Mouse (Mus musculus): ENCODE measurements around the gene Slco2a1. TPM values are rescaled to one million over a fixed set of nuclear protein-coding genes. Genes with fewer than 3 reads are reported as not detected.

Gene Slco2a1
- total RNA-seq, 1 experiment from 2014 or later: not detected

- ATAC-seq (replicated peaks; ENCODE audit: low read depth, poor library complexity, severe bottlenecking): no peak
Observed at GRCm38 (mm10) chr9:103112471-103113271, 124.2 kb downstream of the Slco2a1 start.

DNA sequence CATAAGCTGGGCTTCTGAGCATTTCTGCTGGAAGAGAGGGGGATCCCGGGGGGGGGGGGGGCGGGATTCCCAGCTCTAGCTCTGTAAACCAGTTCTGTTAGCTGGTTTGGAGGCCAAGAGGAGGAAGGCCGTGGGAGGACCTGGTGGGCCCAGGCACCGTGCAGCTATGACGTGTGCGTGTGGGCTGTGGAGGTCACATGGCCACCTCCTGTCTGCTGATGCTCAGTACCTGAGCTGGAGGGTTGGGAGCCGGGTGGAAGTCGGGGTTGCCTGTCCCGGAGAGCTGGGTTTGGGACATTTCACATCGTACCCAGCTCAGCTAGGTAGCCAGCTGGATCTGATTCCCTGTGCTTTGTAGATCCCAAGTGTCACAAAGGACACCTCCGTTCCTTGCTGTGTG lies 124.8 kb downstream of the Slco2a1 start:
- ATAC-seq (replicated peaks; ENCODE audit: low read depth, poor library complexity, severe bottlenecking): no peak

- ATAC-seq (replicated peaks; ENCODE audit: low read depth, poor library complexity, severe bottlenecking): no peak
Observed at GRCm38 (mm10) chr9:103114326-103114725, 125.8 kb downstream of the Slco2a1 start.

DNA sequence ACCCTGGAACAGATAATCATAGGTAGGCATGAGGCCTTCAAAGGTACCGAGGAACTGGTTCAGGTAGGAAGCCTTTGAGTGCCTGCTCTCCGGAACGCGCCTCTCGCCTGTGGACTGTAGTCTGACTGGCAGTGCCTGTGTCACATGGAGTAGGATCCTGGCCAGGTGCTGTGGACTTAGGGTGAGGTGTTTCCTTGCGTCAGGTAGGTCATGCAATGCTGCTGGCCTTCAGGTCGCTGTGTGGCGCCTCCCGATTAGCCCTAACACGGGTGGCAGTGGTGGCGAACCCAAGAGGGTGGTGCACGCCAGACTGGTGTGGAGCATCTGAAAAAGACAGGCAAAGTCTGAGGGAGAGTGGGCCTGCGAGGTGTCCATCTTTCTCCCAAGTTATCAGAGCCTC lies 126.4 kb downstream of the Slco2a1 start:
- no peak for ATAC-seq (replicated peaks; ENCODE audit: low read depth, poor library complexity, severe bottlenecking)

- no peak for ATAC-seq (replicated peaks; ENCODE audit: low read depth, poor library complexity, severe bottlenecking)
Observed at GRCm38 (mm10) chr9:103116941-103117340, 128.4 kb downstream of the Slco2a1 start.

DNA sequence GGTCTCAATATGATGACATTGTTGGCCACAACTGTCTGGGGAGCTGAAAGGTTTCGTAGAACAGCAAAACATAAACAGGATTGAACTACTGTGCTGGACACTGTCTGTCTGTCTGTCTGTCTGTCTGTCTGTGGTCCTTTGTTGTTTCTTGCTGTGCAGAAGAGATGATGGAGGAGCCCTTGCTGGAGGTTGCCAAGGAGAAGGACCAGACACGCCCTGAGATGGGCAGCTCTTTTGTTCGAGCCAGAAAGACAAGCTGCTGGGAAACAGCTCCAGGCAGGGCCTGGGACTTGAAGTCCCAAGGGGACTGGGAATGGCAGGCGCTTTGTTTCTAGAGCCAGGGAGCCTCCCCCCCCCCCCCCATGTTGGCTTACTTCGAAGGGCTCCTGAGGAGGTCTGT lies 129.0 kb downstream of the Slco2a1 start:
- no peak for ATAC-seq (replicated peaks; ENCODE audit: low read depth, poor library complexity, severe bottlenecking)

DNA sequence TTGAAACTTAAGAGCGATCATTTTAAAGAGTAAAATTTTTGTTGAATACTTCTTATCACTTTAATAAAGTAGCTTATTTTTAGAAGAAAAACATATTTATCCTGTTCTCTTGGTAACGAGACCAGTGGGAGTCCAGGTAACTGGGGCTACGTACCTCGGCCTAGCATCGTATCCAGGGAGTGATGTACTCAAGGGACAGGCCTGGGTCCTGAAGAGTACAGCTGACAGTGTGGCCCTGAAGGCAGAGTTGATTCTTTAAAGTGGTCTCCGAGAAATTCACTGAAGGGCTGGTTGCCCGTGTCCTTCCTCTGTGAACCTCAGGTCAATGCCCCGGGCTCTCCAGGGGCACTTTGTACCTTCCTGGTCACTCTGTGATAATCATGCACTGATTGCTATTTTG lies 129.4 kb downstream of the Slco2a1 start:
- no peak for ATAC-seq (replicated peaks; ENCODE audit: low read depth, poor library complexity, severe bottlenecking)

GRCm38 (mm10) chr9:103118651-103119275 lies 130.3 kb downstream of the Slco2a1 start:
- no peak for ATAC-seq (replicated peaks; ENCODE audit: low read depth, poor library complexity, severe bottlenecking)

DNA sequence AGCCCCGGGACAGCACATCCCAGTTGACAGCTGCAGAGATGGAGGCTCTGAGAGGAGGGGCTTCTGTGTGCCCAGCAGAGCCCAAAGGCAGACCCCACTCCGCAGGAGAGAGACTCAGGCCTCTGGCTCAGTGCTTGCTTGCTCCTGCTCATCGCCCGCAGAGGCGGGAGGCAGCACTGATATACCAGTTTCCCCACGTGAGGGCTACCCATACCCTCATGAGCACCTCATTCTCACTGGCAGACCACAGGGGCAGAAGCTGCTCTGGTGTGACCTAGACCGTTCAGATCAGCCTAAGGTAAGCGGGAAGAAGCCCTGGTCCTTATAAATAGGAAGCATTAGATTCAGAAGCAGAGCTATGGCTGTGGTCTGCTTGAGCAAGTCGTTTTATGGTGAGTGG lies 131.3 kb downstream of the Slco2a1 start:
- ATAC-seq (replicated peaks; ENCODE audit: low read depth, poor library complexity, severe bottlenecking): no peak

- 0 out of 2 replicates have a peak, but pooled peaks have one; percentile 22 for ATAC-seq (replicated peaks; ENCODE audit: low read depth, poor library complexity, severe bottlenecking)
Observed at GRCm38 (mm10) chr9:103120231-103120630, 131.7 kb downstream of the Slco2a1 start.

DNA sequence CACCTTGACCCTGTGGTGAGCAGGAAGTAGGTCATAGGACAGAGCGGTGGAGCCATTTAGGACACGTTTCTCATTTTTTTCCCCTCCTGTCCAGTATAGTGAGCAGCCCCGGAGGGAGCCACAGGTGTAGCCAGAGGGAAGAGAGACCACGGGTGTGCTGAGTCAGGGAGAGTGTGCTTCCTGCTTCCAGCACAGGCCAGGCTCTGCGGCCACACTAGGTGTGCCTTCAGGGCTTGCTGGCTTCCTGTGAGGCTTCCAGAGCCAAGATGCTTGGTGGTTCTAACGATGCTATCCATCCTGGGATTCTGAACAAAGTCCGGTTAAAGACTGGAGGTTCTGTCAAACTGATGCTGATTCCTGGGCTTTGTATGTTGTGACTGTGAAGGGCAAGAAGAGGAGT lies 133.0 kb downstream of the Slco2a1 start:
- ATAC-seq (replicated peaks; ENCODE audit: low read depth, poor library complexity, severe bottlenecking): no peak

DNA sequence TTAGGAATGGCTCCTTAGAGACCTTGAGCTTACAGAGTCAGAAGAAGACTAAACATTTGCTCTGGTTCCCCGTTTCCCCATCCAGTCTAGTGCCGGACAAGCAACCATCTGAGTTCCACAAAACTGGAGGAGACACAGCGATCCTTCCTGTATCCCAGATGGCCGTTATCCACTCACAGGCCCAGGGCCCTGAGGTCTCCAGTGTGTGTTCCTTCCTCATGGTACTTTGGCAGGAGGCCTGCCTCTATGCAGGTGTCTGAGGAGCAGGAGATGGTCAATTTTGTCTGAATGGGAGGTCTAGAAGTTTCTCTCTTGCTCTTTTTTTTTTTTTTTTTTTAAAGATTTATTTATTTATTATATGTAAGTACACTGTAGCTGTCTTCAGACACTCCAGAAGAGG lies 136.2 kb downstream of the Slco2a1 start:
- ATAC-seq (replicated peaks; ENCODE audit: low read depth, poor library complexity, severe bottlenecking): no peak

DNA sequence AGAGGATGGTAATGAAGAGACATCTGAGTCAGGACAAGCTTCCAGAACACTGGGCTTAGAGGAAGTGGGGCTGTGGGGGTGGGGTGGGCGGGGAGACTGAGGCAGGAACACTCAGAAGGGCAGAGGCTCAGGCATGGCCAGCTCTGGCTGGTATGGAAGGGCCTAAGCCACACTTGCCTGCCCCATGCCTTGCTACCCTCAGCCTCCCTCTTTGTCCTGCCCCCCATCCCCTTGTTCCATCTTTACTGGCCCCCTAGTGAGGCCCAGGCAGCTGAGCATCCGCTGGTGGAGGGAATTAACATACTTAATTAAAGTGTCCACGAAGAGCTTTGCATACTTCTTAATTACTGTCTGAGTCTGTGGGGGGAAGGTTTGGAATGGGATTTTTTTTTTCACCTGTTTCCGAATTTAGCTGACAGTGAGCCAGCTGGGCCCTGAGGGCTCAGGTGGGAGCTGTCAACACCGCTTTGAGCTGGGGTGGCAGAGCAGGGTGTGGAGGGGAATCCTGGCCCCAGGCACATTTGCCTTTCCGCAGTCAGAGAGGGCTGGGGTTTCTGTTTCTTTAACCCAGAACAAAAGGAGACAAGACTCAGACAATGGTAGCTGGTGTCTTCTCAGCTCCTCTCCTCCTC lies 145.1 kb downstream of the Slco2a1 start:
- ATAC-seq (replicated peaks; ENCODE audit: low read depth, poor library complexity, severe bottlenecking): no peak

GRCm38 (mm10) chr9:103134450-103135030 lies 146.0 kb downstream of the Slco2a1 start:
- no peak for ATAC-seq (replicated peaks; ENCODE audit: low read depth, poor library complexity, severe bottlenecking)

- no peak for ATAC-seq (replicated peaks; ENCODE audit: low read depth, poor library complexity, severe bottlenecking)
Observed at GRCm38 (mm10) chr9:103139481-103139880, 151.0 kb downstream of the Slco2a1 start.

DNA sequence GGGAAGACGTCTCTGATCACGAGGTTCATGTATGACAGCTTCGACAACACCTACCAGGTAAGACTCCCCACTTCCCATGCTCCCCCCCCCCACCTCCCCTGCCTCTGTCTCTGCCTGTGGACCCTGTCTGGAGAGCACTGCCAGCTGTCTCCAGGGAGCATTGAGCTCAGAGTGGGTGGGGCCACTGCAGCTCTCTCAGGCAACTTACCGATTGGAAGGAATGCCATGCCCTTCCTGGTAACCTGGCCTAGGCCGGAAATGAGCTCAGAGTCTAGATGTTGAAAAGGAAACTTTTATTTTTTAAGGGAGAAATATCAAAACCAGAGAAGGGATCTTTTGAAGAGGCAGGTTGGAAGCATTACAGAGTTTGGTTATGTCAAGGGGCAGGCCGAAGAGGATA lies 151.9 kb downstream of the Slco2a1 start:
- ATAC-seq (replicated peaks; ENCODE audit: low read depth, poor library complexity, severe bottlenecking): no peak

DNA sequence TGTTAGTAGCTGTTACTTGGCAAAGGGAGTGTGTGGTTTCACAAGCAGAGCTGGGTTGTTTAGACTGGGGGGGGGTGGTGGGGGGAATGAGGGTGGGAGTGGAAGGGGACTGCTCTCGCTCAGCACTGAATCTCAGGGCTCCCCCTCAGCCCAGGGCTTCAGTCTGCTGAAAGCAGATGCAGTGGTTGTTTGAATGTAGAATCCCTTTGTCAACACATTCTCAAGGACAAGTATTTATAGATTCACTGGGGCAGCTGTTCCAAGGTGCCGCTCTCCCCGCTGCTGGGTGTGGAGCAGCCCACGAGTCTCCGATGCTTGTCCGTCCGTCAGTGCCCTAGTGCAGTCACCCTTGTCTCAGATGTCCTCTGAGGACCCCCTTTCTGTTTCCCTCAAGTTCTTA lies 152.8 kb downstream of the Slco2a1 start:
- ATAC-seq (replicated peaks; ENCODE audit: low read depth, poor library complexity, severe bottlenecking): no peak

DNA sequence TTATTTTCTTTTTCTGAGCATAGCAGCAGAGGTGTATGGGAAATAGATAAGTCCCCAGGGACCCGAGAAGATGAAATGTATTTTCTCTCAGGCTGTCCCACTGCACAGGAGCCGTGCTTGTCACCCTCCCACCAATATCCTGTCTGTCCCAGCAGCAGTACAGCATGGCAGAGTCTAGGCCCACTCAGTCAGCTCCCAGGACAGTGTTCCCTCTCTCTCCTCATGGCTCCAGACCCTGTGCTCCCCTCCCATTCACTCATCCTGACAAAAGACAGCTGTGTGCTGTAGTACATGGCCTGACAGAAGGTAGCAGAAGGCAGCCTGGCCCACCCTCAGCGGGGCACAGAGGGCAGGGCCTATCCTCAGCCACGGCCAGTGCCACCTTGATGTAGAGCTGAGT lies 155.4 kb downstream of the Slco2a1 start:
- ATAC-seq (replicated peaks; ENCODE audit: low read depth, poor library complexity, severe bottlenecking): no peak

GRCm38 (mm10) chr9:103145351-103145750 lies 156.8 kb downstream of the Slco2a1 start:
- no peak for ATAC-seq (replicated peaks; ENCODE audit: low read depth, poor library complexity, severe bottlenecking)
